Mouse (Mus musculus): ENCODE results near the gene Crygb. TPM values are rescaled to one million over a fixed set of nuclear protein-coding genes. Genes with fewer than 3 reads are reported as not detected.

Crygb gene
- not detected for total RNA-seq (2021)

DNA sequence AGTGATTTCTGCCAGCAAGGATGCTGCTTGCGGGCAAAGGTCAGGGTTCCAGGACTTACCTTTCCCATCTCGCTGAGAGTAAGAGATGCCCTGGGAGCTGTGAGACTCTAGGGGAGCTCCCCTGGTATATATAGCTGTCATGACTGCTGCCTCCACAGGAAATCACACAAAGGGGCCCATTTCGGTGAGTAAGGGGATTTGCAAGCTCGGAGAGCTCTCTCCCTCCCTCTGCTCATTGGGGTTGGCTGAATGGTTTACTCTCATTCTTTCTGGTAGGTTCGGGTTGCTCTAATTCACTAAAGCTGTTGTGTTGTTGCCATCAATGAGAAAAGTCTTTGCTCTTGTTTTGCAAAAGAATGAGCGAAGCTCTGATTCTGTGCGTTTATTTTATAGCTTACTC is at the start of gene Crygb:
Gene Crygb (minus strand): TSS at position 101 of the 400 bp plus-strand sequence.
- intact Hi-C loops (cut with DNase I) = no loop called here
- no peak for DNase-seq (ENCODE audit: low spot score in 2 of 2)

DNA sequence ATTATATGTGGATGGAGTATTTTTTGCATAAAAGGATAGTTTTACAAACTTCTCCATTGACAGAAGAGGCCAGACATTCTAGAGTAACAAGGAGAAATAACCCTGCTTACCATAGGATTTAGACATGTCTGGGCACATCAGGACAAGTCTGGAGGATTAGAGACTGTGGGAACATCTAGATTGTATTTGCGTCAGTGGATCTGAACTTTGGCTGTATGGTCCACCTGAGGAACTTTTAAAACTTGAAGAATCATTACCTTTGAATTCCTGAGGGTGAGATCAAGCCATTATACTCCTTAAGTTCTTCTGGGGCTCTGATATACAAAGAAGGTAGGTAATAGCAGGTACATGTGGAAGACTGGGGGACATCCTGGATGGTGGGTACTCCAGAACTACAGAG is 49.6 kb upstream of the Crygb start:
- intact Hi-C loops (cut with DNase I) = no loop called here
- no peak for DNase-seq (ENCODE audit: low spot score in 2 of 2)

DNA sequence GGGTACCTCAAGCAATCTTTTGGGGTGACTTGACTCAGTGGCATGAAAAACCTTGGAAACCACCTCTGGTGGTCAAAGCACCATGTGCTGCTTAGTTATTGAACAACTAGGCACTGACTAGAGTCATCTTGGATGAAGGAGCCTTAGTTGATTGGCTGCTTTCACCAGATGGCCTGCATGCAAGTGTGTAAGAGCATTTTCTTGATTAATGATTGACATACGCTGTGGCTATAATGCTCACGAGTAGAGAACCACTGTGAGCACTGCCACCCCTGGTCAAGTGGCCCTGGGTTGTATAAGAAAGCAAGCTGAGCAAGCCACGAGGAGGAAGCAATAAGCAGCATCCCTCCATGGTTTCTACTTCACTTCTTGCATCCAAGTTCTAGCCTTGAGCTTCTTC is 48.1 kb upstream of the Crygb start:
- no peak for DNase-seq (ENCODE audit: low spot score in 2 of 2)
- intact Hi-C loops (cut with DNase I) = no loop called here

DNA sequence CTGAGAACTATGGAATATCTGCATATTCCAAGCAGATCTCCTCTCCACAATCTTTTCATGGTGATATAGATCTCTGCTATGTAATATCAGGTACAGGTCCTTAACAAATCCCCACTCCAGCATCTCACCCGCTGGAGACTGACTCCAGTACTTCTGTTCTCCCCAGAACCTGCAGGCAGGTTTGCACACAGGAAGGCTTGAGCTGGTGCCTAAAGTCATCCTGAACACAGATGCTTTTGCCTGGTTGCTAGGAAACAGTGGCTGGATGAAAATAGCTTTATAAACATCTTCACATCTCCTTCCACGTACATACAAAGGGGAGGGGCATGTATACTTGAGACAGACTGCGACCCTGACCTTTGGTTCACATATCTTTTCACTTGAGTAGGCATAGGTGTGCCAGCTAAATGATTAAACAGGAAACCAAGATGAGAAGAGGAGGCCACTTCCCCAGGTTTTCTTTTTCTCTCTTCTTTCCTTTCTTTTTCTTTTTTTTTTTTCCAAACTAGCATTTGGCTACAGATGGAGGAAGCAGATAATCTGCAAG is 47.6 kb upstream of the Crygb start:
- no peak for DNase-seq (ENCODE audit: low spot score in 2 of 2)

DNA sequence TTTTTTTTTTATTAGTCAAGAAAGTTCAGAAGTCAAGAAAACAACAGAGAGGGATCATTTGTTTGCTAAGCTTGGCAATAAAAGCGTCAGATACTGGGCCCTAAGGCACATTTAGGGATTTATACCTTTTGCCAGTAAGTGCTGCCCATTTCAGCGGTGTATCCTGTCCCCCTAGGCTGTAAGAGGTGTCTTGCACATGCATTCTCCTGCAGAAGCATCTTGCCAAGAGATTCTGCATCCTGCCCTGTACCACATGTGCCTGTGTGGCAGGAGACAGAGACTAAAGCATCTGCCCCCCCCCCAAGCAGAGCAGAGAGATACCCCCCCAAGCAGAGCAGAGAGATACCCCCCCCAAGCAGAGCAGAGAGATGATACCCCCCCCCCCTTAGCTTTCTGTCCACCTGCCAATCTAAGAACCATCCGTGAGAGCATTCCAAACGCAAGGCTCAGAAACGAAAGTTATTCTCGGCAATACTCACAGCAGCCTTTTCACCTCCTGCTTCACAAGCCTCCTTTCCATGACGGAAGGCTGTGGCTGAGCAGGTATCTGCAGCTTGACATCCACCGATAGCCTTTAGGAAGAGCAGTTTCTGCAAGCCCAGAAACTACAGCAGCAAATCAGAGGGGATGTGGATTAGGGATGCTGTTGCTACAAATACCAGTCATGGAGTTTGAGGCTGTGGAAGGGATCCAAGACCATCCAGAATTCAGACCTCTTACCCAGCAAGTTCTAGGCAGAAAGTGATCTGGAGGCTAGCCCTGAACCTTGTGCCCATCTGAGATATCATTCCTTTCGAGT is 40.7 kb upstream of the Crygb start, which contains the start of gene D630023F18Rik:
Gene D630023F18Rik (minus strand): TSS at position 641 of the 799 bp plus-strand sequence.
- intact Hi-C loops (cut with DNase I) = no loop called here

More for the DNA sequence above, 47.6 kb upstream of the Crygb start:
- intact Hi-C loops (cut with DNase I) = no loop called here

GRCm38 (mm10) chr1:65119438-65119837 is 37.4 kb upstream of the Crygb start, which contains the start of gene Gm28845:
TSS of gene Gm28845 (minus strand) at chr1:65119558.
- intact Hi-C loops (cut with DNase I) = no loop called here

More for the DNA sequence above, 40.7 kb upstream of the Crygb start, which contains the start of gene D630023F18Rik:
- peak; percentile 14 to 26 for DNase-seq (ENCODE audit: low spot score in 2 of 2)

GRCm38 (mm10) chr1:65118150-65118913 is 36.2 kb upstream of the Crygb start:
- DNase-seq (ENCODE audit: low spot score in 2 of 2) = no peak
- intact Hi-C loops (cut with DNase I) = no loop called here

More at GRCm38 (mm10) chr1:65119438-65119837, 37.4 kb upstream of the Crygb start, which contains the start of gene Gm28845:
- DNase-seq (ENCODE audit: low spot score in 2 of 2) = no peak

DNA sequence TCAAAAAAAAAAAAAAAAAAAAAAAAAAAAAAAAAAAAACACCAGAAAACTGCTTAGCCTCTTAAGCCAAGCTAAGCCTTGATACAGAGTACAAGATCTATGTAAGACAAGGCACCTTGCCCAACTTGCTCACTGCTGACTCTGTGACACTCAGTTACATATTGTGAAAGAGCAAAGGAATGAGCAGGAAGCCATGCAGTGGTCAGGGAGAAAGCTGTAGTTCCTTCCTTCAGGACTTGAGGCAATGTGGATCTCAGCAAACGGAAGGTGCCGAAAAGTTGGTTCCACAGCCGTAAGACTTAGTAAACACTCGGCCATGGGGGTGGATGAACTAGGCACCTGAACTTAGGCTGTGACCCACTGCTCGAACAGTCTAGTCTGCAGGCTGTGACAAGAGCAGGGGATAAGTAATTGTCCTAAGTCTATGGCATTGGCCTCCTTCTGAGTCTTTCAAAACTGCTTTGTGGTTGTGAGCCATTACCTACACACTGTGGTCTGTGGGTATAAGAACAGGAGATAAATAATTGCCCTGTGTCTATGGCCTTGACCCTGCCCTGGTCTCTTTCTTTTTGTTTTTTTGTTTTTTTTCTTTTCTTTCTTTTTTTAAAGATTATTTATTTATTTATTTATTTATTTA is 31.6 kb upstream of the Crygb start:
- intact Hi-C loops (cut with DNase I) = loop anchor here (5.0 kb wide), 1 partner anchor 49 kb away; no protein-coding TSS in a partner anchor
- no peak for DNase-seq (ENCODE audit: low spot score in 2 of 2)

DNA sequence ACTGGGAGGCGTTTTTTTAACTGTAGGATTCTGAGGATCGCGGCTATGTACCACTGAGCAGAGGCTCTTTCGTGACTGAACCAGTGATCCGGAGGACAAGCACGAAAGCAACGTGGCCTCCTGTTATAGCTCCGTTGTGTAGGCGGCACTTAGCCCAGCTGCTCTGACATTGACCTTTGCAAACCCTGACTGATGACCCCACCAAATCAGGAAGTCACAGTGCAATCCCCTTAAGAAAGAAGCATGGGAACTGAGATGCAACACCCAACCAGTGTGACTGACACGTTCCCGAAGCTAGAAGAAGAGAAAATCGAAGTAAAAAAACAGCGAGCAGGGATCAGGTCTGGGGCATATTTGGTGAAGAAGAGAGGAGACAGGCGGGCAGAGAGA is 30.7 kb upstream of the Crygb start:
- no peak for DNase-seq (ENCODE audit: low spot score in 2 of 2)
- intact Hi-C loops (cut with DNase I) = loop anchor here (1.0 to 5.0 kb wide), 2 partner anchors 49 to 67 kb away; no protein-coding TSS in a partner anchor

DNA sequence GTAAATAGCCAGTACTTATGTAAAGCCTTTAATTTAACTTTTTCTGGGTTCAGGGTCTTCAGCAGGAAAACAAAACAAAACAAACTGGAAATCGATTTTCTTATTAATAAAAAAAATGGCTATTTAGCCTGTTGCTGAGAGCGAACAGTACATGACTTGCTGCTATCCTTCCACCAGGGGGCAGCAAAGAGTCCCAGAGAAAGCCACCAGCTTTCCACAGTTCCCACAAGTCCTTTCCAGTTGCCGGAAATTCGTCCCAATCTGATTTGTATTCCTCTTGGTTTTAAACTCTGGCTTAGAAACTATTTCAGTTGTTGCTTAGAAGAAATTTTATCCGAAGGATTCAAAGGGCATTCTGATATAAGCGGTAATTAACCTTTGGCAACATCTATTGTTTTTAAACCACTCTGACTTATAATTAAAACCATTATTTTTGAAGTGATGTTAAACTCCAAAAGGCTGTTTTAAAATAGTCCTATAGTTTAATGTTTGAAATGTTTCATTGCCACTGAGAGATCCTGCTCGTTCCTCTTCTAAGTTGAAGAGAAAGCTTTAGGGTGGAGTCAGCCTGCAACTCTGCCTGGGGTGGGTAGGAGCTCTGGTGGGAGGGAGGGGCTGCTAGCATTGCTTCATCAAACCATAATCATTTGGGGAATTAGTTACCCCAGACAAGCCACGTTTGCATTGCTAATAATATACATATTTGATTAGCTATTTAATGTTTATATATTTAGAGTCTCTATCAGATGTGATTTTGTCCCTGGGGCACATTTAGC is 30.1 kb upstream of the Crygb start:
- DNase-seq (ENCODE audit: low spot score in 2 of 2) = peak; percentile 36 to 47
- intact Hi-C loops (cut with DNase I) = loop anchor here (1.0 to 5.0 kb wide), 2 partner anchors 50 to 68 kb away; no protein-coding TSS in a partner anchor

GRCm38 (mm10) chr1:65109756-65110435 is 27.8 kb upstream of the Crygb start:
- intact Hi-C loops (cut with DNase I) = loop anchor here (5.0 kb wide), 1 partner anchor 52 kb away; no protein-coding TSS in a partner anchor
- DNase-seq (ENCODE audit: low spot score in 2 of 2) = no peak

GRCm38 (mm10) chr1:65109196-65109595 is 27.1 kb upstream of the Crygb start:
- intact Hi-C loops (cut with DNase I) = no loop called here
- no peak for DNase-seq (ENCODE audit: low spot score in 2 of 2)

- no peak for DNase-seq (ENCODE audit: low spot score in 2 of 2)
- intact Hi-C loops (cut with DNase I) = no loop called here
Observed at GRCm38 (mm10) chr1:65107654-65108279, 25.7 kb upstream of the Crygb start.

DNA sequence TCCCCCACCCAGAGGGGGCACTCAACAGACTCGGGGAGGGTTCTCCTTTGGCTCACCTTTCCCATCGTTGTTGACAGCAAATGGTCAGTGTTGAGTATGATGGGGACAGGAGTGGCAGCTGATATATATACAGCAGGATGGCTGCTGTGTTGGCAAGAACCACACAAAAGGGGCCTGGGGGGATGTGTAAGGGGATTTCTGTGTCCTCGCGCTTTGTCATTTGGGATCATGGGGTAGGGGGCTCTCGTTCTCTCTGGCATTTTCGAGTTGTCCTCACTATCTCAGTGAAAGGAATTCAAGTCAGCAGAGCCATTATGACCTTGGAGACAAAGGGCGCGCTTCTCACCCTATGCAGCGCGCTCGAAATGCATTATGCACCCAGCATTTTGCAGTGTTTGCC is 21.2 kb upstream of the Crygb start, which contains the start of gene Cryga:
Gene Cryga (minus strand): TSS at position 101 of the 400 bp plus-strand sequence.
- DNase-seq (ENCODE audit: low spot score in 2 of 2) = no peak
- intact Hi-C loops (cut with DNase I) = no loop called here

DNA sequence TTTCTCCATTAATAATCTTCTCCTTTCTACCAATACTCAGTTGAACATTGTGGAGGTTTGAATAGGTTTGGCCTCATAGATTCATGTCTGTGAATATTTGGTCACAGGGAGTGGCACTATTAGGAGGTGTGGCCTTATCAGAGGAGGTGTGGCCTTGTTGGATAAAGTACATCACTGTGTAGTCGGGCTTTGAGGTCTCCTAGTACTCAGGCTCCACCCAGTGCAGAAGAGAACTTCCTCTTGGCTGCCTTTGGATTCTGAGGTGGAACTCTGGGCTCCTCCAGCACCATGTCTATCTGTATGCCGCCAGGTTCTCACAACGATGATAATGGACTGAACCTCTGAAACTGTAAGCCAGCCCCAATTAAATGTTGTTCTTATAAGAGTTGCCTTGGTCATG is 14.9 kb upstream of the Crygb start:
- DNase-seq (ENCODE audit: low spot score in 2 of 2) = no peak
- intact Hi-C loops (cut with DNase I) = no loop called here

DNA sequence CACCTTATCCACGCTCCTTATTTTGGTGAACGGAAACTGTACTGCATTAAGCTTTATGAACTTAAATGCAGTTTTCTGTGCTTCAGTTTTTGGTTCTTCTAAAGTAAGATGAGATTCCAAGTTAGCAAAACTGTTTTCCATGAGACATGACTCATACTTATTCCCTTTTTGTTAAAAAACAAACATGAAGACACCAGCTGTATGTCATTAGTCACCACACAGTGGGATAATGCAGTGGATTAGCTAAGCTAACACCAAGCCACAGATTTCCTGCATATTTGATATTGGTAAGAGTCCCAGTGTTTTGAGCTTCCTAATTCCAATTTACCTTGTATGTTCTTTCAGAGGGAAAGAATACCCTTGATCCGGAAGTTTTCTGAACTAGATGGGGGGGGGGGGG is 9.5 kb upstream of the Crygb start:
- no peak for DNase-seq (ENCODE audit: low spot score in 2 of 2)
- intact Hi-C loops (cut with DNase I) = no loop called here

DNA sequence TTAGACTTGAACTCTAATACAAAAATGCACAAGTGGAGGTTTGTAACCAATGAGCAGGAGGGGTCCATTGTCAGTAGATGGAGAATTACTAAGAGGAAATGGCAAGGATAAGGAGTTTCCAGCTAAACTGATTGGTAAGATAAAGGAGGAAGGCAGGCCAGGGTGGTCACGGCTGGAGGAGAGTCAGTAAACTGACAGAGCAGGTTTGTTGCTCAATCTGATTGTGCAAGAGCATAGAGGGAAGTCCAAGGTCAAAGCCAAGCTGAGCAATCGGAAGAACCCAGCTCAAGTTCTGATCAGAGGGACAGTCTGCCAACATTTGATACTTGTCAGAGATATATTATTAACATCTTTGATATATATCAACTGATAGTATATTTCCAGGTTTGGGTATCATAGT is 8.3 kb upstream of the Crygb start:
- no peak for DNase-seq (ENCODE audit: low spot score in 2 of 2)
- intact Hi-C loops (cut with DNase I) = no loop called here
